Mouse (Mus musculus): ENCODE data around the gene Bpi. TPM values are rescaled to one million over a fixed set of nuclear protein-coding genes. Genes with fewer than 3 reads are reported as not detected.

The Bpi gene
- polyA plus RNA-seq, 1 experiment from 2014 or later = not detected

DNA sequence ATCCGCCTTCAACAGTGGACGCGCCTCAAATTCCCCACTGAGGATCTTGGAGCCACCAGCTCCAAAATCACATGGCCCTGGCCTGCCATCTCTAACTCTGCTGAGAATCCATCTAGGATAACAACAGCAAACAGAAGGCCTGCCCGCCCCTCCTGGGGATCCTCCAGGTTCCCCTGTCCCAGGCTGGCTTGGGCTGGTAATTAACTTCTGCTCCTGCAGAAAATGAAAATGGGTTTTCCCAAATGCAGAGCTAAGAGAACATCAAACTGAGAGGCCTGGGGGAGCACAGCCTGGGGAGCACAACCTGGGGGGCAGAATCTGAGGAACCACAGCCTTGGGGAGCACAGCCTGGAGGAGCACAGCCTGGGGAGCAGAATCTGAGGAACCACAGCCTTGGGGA, 21.8 kb downstream of the Bpi start:
- H3K9me3 ChIP-seq (replicated peaks) = no peaks in the 10 kb centered on the region
- H3K27me3 ChIP-seq (ENCODE audit: low read depth, poor library complexity, severe bottlenecking) = no peaks in the 10 kb centered on the region
- DNase-seq (ENCODE audit: low spot score) = no peak
- no peaks in the 10 kb centered on the region for H3K36me3 ChIP-seq
- 90% methylated on average over 4 of the region's 4 CpGs for WGBS
- no peak overlapping the region for H3K27ac ChIP-seq
- no peak overlapping the region for H3K4me3 ChIP-seq
- H3K4me1 ChIP-seq = peaks cover 55% of the 10 kb centered on the region

DNA sequence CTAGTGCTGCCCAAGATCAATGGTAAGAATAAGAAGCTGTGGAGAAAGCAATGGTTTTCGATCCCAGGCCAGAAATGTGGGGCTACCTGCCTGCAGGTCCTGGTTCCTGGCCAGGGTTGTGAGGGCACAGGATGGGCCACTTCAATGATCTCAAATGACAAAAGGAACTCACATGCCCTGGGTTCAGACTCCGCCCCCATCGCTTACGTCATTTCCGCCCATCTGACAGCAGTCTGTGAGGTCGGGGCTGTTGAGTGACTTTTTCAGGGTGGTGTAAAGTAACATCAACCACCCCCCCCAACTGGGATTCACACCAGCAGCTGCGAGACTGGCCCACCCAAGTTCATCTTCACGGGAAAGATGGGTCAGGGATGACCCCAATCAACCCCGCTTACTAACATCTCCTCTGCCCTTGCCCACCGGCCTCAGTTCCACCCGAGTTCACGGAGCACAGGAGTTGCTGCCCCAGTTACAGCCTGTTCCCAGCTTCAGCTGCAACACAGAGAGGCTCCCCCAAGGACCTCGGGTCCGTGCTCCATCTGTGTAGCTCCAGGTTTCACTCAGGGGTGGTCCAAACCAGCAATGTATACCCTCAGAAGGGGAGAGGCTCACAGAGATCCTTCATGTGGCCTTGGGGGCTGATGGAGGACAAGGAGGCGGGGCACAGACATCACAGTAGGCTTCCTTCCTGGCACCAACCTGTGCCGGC, 23.8 kb downstream of the Bpi start:
- Histone ChIP-seq H3K36me3 (no peaks in the 10 kb centered on the region), H3K27me3 (ENCODE audit: low read depth, poor library complexity, severe bottlenecking) (no peaks in the 10 kb centered on the region), H3K4me3 (no peak overlapping the region), H3K27ac (0 out of 2 replicates have a peak overlapping the region, but pooled peaks have one; percentile 16), H3K9me3 (replicated peaks) (no peaks in the 10 kb centered on the region), H3K4me1 (peaks cover 45% of the 10 kb centered on the region)
- DNase-seq (ENCODE audit: low spot score) = no peak
- 54% methylated on average over 16 of the region's 16 CpGs for WGBS

DNA sequence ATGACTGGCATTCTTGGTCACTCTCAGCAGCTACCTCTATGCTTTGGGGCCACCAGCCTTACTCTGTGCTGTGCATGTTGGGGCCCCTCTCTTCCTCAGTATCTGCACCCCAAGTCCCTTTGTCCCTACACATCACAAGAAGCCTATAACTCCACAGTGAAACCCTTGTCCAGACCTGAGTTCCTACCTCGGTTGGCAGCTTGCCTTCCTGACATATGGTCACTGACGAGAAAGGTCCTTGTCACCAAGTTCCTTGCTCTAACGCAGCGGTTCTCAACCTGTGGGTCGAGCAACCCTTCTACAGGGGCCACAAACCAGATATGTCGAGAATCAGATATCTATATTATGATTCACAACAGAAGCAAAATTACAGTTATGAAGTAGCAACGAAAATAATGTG, 25.2 kb downstream of the Bpi start:
- H3K36me3 ChIP-seq = no peaks in the 10 kb centered on the region
- H3K27me3 ChIP-seq (ENCODE audit: low read depth, poor library complexity, severe bottlenecking) = no peaks in the 10 kb centered on the region
- no peaks in the 10 kb centered on the region for H3K9me3 ChIP-seq (replicated peaks)
- DNase-seq (ENCODE audit: low spot score) = no peak
- WGBS = 81% methylated on average over 7 of the region's 7 CpGs
- H3K4me1 ChIP-seq = peaks cover 35% of the 10 kb centered on the region
- H3K27ac ChIP-seq = peak overlapping the region; percentile 50; the same call in 1 of the 2 replicates
- H3K4me3 ChIP-seq = no peak overlapping the region

DNA sequence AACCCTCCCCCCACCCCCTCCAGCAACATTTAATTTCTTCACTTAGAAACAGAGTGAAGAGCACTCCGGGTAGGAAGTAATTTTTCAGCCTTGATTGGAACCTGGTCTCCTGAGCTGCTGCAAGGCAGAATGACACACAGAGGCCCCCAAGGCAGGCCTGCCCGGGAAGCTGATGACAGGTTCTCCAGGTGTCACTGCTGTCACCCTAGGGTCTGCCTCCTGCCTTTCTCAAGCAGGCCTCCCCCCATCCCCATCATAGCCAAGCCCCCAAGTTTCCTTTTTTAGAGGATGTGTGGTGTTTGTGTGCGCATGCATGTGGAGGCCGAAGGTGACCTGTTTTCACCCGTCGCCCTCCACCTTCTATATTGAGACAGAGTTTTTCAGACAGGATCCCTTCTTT, 25.9 kb downstream of the Bpi start:
- Histone ChIP-seq H3K27ac (0 out of 2 replicates have a peak overlapping the region, but pooled peaks have one; percentile 48), H3K4me3 (no peak overlapping the region), H3K9me3 (replicated peaks) (no peaks in the 10 kb centered on the region), H3K36me3 (no peaks in the 10 kb centered on the region), H3K4me1 (peaks cover 35% of the 10 kb centered on the region), H3K27me3 (ENCODE audit: low read depth, poor library complexity, severe bottlenecking) (no peaks in the 10 kb centered on the region)
- no peak for DNase-seq (ENCODE audit: low spot score)
- 73% methylated on average over 6 of the region's 6 CpGs for WGBS

DNA sequence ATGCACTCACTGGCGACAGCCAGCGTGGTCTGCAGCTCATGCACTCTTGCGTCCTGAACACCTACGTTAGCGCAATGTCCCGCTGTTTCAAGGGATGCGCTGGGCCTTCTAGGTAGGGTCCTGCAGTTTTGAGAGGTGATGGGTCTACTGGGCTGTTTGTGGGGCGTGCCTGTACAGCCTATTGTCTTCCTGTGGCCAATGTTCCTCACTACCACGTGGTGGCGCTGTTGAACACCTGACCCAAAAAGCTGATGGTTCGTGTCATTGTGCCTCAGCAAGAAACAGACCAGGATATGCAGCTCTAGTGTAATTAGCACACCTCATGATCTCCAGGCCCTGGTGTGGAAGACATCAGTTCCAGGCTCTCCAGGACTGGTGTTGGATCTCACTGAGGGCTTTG, 26.7 kb downstream of the Bpi start:
- H3K27ac ChIP-seq = peak overlapping the region; percentile 48; the same call in 1 of the 2 replicates
- H3K27me3 ChIP-seq (ENCODE audit: low read depth, poor library complexity, severe bottlenecking) = no peaks in the 10 kb centered on the region
- H3K36me3 ChIP-seq = no peaks in the 10 kb centered on the region
- peaks cover 35% of the 10 kb centered on the region for H3K4me1 ChIP-seq
- peak; percentile 76 for DNase-seq (ENCODE audit: low spot score)
- H3K9me3 ChIP-seq (replicated peaks) = no peaks in the 10 kb centered on the region
- 18% methylated on average over 11 of the region's 11 CpGs for WGBS
- no peak overlapping the region for H3K4me3 ChIP-seq

DNA sequence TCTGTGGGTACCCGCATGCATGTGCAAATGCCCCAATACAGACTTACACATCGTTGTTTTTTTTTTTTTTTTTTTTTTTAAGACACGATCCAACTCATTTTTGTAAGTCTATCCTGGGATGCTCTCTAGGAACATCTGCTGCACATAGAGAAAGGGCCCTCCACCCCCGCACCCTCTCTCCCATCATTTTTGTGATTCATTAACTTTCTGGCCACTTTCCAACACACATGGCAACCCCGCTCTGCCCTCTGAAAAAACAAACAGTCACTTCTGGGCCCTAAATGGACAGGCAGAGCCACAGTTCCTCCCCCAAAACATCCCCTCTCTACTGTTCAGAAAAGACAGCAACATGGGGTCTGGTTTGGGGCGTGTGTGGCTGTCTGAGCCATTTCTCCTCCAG, 27.8 kb downstream of the Bpi start:
- Histone ChIP-seq H3K9me3 (replicated peaks) (no peaks in the 10 kb centered on the region), H3K4me1 (peaks cover 35% of the 10 kb centered on the region), H3K27me3 (ENCODE audit: low read depth, poor library complexity, severe bottlenecking) (no peaks in the 10 kb centered on the region), H3K4me3 (no peak overlapping the region), H3K27ac (no peak overlapping the region), H3K36me3 (no peaks in the 10 kb centered on the region)
- 90% methylated on average over 6 of the region's 6 CpGs for WGBS
- DNase-seq (ENCODE audit: low spot score) = no peak

DNA sequence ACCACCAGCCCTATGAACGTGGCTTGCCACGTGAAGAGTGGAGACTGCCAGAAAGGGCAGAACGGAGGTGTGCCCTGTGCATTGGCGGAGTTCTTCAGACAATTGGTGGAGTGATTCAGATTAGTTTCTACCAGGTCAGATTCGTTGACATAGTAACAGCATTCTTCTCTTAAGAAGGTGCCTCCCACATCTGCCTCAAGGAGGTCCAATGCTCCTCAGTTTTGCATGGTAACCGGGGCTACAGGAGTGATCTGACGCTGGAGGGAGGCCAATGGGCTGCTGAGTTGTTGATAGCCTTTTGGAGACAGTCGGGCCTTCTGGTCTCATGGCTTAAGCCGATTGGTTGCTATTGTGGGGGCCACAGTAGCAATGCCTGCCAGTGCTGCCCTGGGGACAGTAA, 37.8 kb downstream of the Bpi start:
- no peak for DNase-seq (ENCODE audit: low spot score)
- no peaks in the 10 kb centered on the region for H3K4me1 ChIP-seq
- WGBS = 78% methylated on average over 9 of the region's 9 CpGs
- H3K36me3 ChIP-seq = no peaks in the 10 kb centered on the region
- H3K27me3 ChIP-seq (ENCODE audit: low read depth, poor library complexity, severe bottlenecking) = no peaks in the 10 kb centered on the region
- H3K27ac ChIP-seq = no peak overlapping the region
- no peaks in the 10 kb centered on the region for H3K9me3 ChIP-seq (replicated peaks)
- no peak overlapping the region for H3K4me3 ChIP-seq

DNA sequence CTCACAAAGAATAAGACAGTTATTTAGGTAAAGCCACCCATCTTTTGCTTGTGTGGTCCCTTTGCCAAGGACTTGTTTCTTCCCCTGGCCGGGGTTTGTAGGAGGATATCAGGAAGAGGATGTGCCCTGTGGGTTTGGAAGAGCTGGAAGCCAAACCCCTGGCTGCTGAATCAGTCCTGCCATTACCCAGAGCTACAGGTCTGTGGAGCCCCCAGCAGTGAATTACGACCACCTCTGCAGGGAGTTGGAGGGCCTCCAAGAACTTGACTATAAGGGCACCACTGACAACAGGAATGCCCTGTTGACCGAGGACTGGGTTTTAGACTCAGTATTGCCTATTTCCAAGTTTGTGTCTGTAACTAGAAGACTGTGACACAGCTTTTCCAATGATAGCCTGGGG, 41.3 kb downstream of the Bpi start:
- Histone ChIP-seq H3K27ac (no peak overlapping the region), H3K9me3 (replicated peaks) (no peaks in the 10 kb centered on the region), H3K27me3 (ENCODE audit: low read depth, poor library complexity, severe bottlenecking) (no peaks in the 10 kb centered on the region), H3K4me3 (no peak overlapping the region), H3K4me1 (no peaks in the 10 kb centered on the region), H3K36me3 (no peaks in the 10 kb centered on the region)
- no peak for DNase-seq (ENCODE audit: low spot score)
- 80% methylated on average over 3 of the region's 3 CpGs for WGBS

DNA sequence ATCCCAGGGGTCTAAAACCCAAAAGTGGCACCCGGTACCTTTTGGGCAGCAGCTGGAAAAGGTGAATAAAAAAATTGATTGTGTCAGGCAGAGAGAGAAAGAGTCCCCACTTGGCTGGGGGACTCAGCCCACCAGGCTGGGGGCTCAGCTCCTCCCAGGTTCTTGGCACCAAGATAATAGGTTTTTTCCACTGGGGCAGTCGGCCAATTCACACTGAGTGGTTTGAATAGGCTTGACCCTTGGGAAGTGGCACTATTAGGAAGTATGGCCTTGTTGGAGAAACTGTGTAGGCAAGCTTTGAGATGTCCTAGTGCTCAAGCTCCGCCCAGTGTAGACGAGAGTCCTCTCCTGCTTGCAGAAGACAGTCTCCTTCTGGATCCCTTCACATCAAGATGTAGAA, 41.8 kb downstream of the Bpi start:
- 87% methylated on average over 4 of the region's 4 CpGs for WGBS
- H3K4me1 ChIP-seq = no peaks in the 10 kb centered on the region
- H3K27me3 ChIP-seq (ENCODE audit: low read depth, poor library complexity, severe bottlenecking) = no peaks in the 10 kb centered on the region
- no peak overlapping the region for H3K27ac ChIP-seq
- H3K9me3 ChIP-seq (replicated peaks) = no peaks in the 10 kb centered on the region
- no peak overlapping the region for H3K4me3 ChIP-seq
- DNase-seq (ENCODE audit: low spot score) = no peak
- H3K36me3 ChIP-seq = no peaks in the 10 kb centered on the region

DNA sequence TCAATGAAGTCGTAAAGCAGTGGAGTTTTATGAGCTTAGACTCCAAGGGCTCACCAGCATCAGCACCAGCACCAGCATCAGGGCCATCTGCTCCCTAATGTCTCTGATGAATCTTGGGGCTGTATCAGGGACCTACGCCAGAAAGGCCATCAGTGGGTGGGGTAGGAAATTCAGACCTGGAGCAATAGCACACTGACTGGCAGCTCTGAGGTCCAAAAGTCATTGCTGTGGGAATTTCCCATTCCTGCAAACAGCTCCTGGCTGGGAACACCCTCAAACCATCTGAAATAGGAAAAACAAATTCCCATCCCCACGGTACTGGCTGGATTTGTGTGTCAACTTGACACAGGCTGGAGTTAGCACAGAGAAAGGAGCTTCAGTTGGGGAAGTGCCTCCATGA, 44.9 kb downstream of the Bpi start:
- Histone ChIP-seq H3K9me3 (replicated peaks) (no peaks in the 10 kb centered on the region), H3K27me3 (ENCODE audit: low read depth, poor library complexity, severe bottlenecking) (no peaks in the 10 kb centered on the region), H3K36me3 (no peaks in the 10 kb centered on the region), H3K4me3 (no peak overlapping the region), H3K27ac (no peak overlapping the region), H3K4me1 (peaks cover 16% of the 10 kb centered on the region)
- 74% methylated on average over 3 of the region's 3 CpGs for WGBS
- no peak for DNase-seq (ENCODE audit: low spot score)

DNA sequence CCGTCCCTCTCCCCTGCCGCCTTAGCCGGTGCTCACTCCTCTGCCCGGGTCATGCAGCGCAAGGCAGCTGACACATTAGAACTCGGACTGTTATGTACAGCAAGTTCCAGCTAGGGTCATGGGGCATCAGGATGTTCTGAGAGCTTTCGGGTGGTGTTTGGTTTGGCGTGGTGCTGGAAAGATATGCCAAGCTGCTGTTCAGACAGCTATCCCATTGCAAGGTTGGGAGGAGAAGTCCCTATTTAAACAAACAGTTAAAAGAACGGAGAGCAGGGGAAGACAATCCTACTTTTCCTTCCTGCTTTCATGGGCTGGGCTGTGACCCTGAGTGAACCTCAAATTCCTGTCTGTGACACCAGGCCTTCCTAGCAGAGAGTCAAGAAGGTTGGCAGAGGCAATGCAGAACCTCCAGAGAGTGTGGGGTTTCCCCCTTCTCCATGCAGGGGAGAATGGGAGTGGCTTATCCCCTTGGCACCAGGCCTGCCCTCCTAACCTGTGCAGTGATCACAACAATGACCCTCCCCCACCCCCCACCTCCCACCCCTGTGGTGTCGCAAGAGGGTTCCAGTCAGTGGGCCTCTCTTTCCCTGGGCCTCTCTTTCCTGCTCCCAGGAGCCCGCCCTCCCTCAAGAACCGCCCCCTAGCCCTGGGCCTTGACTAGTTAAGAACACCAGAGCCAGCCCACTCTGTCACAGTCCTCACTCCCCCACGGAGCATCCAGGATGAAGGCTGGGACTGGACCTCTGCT, 48.2 kb downstream of the Bpi start, which contains the start of gene Lbp:
TSS of gene Lbp (plus strand) at position 546 of the 748 bp plus-strand sequence.
- H3K27ac ChIP-seq = peak within 1 kb of the TSS; percentile 81
- 56% methylated on average over 13 of the region's 13 CpGs for WGBS
- H3K36me3 ChIP-seq = no peaks in the 10 kb centered on the region
- no peaks in the 10 kb centered on the region for H3K9me3 ChIP-seq (replicated peaks)
- H3K4me3 ChIP-seq = peak within 1 kb of the TSS; percentile 26
- DNase-seq (ENCODE audit: low spot score) = peak; percentile 41
- no peaks in the 10 kb centered on the region for H3K27me3 ChIP-seq (ENCODE audit: low read depth, poor library complexity, severe bottlenecking)
- peaks cover 16% of the 10 kb centered on the region for H3K4me1 ChIP-seq

DNA sequence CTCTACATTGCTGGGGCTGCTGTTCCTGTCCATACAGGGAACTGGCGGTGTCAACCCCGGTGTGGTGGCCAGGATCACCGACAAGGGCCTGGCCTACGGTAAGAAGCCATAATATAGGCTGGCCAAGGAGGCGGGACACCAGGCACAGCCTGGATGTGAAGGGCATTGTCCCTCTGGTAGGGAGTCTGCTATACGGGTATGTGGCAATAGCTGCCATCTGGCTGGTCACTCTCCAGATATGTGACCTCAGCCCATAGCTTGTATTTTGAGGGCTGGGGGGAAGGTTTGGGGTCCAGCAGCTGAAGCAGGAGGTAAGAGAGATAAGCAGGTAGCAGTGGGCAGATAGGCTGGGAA, 48.8 kb downstream of the Bpi start:
- Histone ChIP-seq H3K27ac (peak overlapping the region; percentile 81), H3K36me3 (no peaks in the 10 kb centered on the region), H3K9me3 (replicated peaks) (no peaks in the 10 kb centered on the region), H3K27me3 (ENCODE audit: low read depth, poor library complexity, severe bottlenecking) (no peaks in the 10 kb centered on the region), H3K4me1 (peaks cover 16% of the 10 kb centered on the region), H3K4me3 (peak overlapping the region; percentile 26)
- DNase-seq (ENCODE audit: low spot score) = no peak
- 42% methylated on average over 6 of the region's 6 CpGs for WGBS

DNA sequence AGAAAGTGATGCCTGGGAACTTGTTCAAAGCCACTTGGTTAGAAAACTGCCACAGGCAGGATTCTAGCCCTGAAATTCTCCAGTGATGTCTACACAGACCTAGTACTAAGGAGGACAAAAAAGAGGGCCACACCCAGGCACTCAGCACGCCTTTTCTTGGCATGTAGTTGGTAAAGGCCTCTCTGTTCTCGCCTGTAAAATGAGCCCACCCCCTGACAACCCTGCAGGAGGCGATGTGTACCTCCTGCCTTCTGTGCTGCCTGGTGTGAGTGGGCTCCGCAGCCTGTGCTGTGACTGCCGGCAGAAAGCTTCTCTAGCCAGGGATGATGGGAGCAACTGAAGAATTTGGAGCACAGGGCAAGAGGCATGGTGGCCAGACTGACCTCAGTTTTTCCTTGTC, 50.4 kb downstream of the Bpi start:
- 53% methylated on average over 5 of the region's 5 CpGs for WGBS
- no peaks in the 10 kb centered on the region for H3K27me3 ChIP-seq (ENCODE audit: low read depth, poor library complexity, severe bottlenecking)
- H3K4me3 ChIP-seq = no peak overlapping the region
- H3K36me3 ChIP-seq = no peaks in the 10 kb centered on the region
- H3K4me1 ChIP-seq = peaks cover 16% of the 10 kb centered on the region
- no peaks in the 10 kb centered on the region for H3K9me3 ChIP-seq (replicated peaks)
- H3K27ac ChIP-seq = no peak overlapping the region
- DNase-seq (ENCODE audit: low spot score) = no peak
